Mouse (Mus musculus) embryonic facial prominence, embryonic 13.5 days (tissue): Measurements from ENCODE around the gene March1. TPM values are rescaled to one million over a fixed set of nuclear protein-coding genes. Genes with fewer than 3 reads are reported as not detected.

Experiments used
- ATAC-seq: fragments of 200-750 bp; cut with Nextera tagmentation; 2 replicates; pipeline ENCODE4 v1.8.0; 2017; ENCODE audit warnings: low read depth; ENCODE audit not compliant: insufficient number of reproducible peaks, insufficient read depth, low FRiP score, low TSS enrichment
- H3K27ac ChIP-seq: fragments of 300-500 bp; sonication (generic); 2 replicates; pipeline ENCODE4 v1.5.1; 2015; ENCODE audit warnings: moderate library complexity, mild to moderate bottlenecking, inconsistent platforms
- H3K27me3 ChIP-seq: fragments of 300-500 bp; sonication (generic); 2 replicates; pipeline ENCODE4 v1.6.1; 2015; ENCODE audit warnings: mild to moderate bottlenecking, inconsistent platforms
- H3K36me3 ChIP-seq: fragments of 300-500 bp; sonication (generic); 2 replicates; pipeline ENCODE4 v1.6.1; 2015; ENCODE audit warnings: mild to moderate bottlenecking, inconsistent platforms
- H3K4me1 ChIP-seq: fragments of 300-500 bp; sonication (generic); 2 replicates; pipeline ENCODE4 v1.6.1; 2015; ENCODE audit warnings: inconsistent platforms
- H3K4me2 ChIP-seq: fragments of 300-500 bp; sonication (generic); 2 replicates; pipeline ENCODE4 v1.6.1; 2015; ENCODE audit warnings: moderate library complexity, mild to moderate bottlenecking, inconsistent platforms
- H3K4me3 ChIP-seq: fragments of 300-500 bp; sonication (generic); 2 replicates; pipeline ENCODE4 v1.5.1; 2015; ENCODE audit warnings: mild to moderate bottlenecking, inconsistent platforms
- H3K9ac ChIP-seq: fragments of 300-500 bp; sonication (generic); 2 replicates; pipeline ENCODE4 v1.6.1; 2015; ENCODE audit warnings: mild to moderate bottlenecking, inconsistent platforms
- H3K9me3 ChIP-seq: fragments of 300-500 bp; sonication (generic); 2 replicates; pipeline ENCODE4 v1.6.1; 2016; ENCODE audit warnings: inconsistent platforms
- WGBS: fragments of 180-500 bp; shearing (Covaris S2); methylation state at CpG from one replicate; pipeline ENCODE4 v1.1.7; 2015; ENCODE audit warnings: mixed read lengths; 5-methylcytosine and 5-hydroxymethylcytosine counted together
- polyA plus RNA-seq: library from polyadenylated mRNA; unstranded; fragments of >200 nt; fragmentation: Nextera tagmentation; extraction: Ambion mirVana; gene quantifications from 2 replicates; pipeline ENCODE4 v1.2.1, GENCODE M21; 2015

The March1 gene
- polyA plus RNA-seq, 1 experiment from 2014 or later, result 0.34 TPM

DNA sequence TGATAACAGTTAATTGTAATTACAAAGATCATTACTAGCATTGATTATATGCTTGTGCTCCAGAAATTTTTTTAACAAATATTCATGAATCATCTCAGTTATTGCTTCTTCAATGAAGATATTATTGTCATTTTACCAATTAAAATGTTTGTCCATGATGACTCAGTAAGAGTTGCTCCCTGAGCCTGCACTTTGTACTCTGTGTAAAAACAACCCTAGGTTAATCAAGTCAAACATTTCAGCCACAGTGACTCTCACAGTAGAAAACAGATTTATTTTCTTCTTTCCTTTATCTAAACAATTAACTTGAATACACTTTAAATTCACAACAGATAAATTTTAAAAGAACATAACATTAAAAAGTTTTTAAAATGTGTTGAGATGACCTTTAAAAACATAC, 708.7 kb downstream of the March1 start:
- Histone ChIP-seq H3K9ac (no peak overlapping the region), H3K27ac (no peak overlapping the region)
- no peak for ATAC-seq

DNA sequence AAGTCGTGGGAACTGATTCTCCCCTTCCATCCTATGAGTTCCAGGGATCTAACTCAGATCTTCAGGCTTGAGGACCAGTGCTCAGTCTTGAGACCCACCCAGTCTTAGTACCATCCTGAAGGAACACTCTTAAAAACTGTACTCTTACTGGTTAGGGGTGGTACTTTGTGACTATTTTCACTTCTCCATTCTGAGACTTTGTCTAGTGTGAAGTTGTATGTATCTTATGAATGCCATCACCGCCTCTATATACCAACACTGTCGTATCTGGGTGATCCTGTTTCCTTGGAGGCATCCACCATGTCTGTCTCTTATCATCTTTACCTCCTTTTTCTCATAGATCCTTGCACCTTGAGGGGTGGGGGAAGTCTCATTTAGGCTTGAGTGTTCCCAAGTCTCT, 714.5 kb downstream of the March1 start:
- H3K9ac ChIP-seq, result no peak overlapping the region
- WGBS, result 82% methylated on average over 3 of the region's 3 CpGs
- H3K4me3 ChIP-seq, result no peak overlapping the region
- H3K27me3 ChIP-seq, result no peaks in the 10 kb centered on the region
- ATAC-seq, result no peak
- no peaks in the 10 kb centered on the region for H3K36me3 ChIP-seq
- no peak overlapping the region for H3K4me2 ChIP-seq
- H3K4me1 ChIP-seq, result no peaks in the 10 kb centered on the region
- no peak overlapping the region for H3K27ac ChIP-seq
- H3K9me3 ChIP-seq, result no peaks in the 10 kb centered on the region

More for the DNA sequence above, 708.7 kb downstream of the March1 start:
- no peaks in the 10 kb centered on the region for H3K4me1 ChIP-seq
- H3K9me3 ChIP-seq, result no peaks in the 10 kb centered on the region
- H3K36me3 ChIP-seq, result no peaks in the 10 kb centered on the region
- H3K4me3 ChIP-seq, result no peak overlapping the region
- H3K27me3 ChIP-seq, result no peaks in the 10 kb centered on the region
- H3K4me2 ChIP-seq, result no peak overlapping the region

GRCm38 (mm10) chr8:66334265-66334664, 716.6 kb downstream of the March1 start:
- Histone ChIP-seq H3K4me3 (no peak overlapping the region), H3K9ac (no peak overlapping the region), H3K9me3 (no peaks in the 10 kb centered on the region), H3K36me3 (no peaks in the 10 kb centered on the region), H3K27me3 (no peaks in the 10 kb centered on the region), H3K27ac (no peak overlapping the region), H3K4me1 (no peaks in the 10 kb centered on the region), H3K4me2 (no peak overlapping the region)
- 69% methylated on average over 3 of the region's 3 CpGs for WGBS
- ATAC-seq, result no peak

- no peaks in the 10 kb centered on the region for H3K9me3 ChIP-seq
- WGBS, result 72% methylated on average over 3 of the region's 3 CpGs
- no peaks in the 10 kb centered on the region for H3K27me3 ChIP-seq
- H3K4me2 ChIP-seq, result no peak overlapping the region
- no peak overlapping the region for H3K27ac ChIP-seq
- H3K4me1 ChIP-seq, result no peaks in the 10 kb centered on the region
- no peaks in the 10 kb centered on the region for H3K36me3 ChIP-seq
- H3K9ac ChIP-seq, result no peak overlapping the region
- H3K4me3 ChIP-seq, result no peak overlapping the region
- ATAC-seq, result no peak
Observed at GRCm38 (mm10) chr8:66339551-66339950, 721.9 kb downstream of the March1 start.

DNA sequence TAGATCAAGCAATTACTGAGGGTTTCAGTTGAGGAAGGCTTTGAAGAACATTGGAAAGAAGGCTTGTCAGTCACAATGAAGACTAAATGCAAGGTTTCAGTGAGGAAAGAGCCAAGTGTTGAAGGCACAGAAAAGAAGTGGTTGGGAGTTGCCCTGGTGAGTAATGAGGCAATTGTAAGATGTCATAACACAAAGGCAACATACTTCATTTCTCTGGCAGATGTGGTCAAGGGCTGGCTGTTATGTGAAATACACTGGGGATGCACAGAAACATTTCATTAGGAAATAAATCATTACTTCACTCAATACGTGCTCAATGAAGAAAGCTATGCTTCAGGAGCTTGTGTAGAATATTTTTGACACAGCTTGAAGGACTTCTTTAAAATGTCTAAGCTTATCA, 725.2 kb downstream of the March1 start:
- WGBS, result 88% methylated on average over 1 of the region's 1 CpGs
- Histone ChIP-seq H3K9ac (no peak overlapping the region), H3K4me1 (no peaks in the 10 kb centered on the region), H3K27me3 (no peaks in the 10 kb centered on the region), H3K36me3 (no peaks in the 10 kb centered on the region), H3K4me3 (no peak overlapping the region), H3K4me2 (no peak overlapping the region), H3K9me3 (no peaks in the 10 kb centered on the region), H3K27ac (no peak overlapping the region)
- ATAC-seq, result no peak

- no peak overlapping the region for H3K27ac ChIP-seq
- H3K36me3 ChIP-seq, result no peaks in the 10 kb centered on the region
- no peak overlapping the region for H3K4me2 ChIP-seq
- H3K4me3 ChIP-seq, result no peak overlapping the region
- H3K9me3 ChIP-seq, result no peaks in the 10 kb centered on the region
- H3K4me1 ChIP-seq, result no peaks in the 10 kb centered on the region
- no peaks in the 10 kb centered on the region for H3K27me3 ChIP-seq
- no peak for ATAC-seq
- 78% methylated on average over 5 of the region's 5 CpGs for WGBS
- H3K9ac ChIP-seq, result no peak overlapping the region
Observed at GRCm38 (mm10) chr8:66362882-66363801, 745.4 kb downstream of the March1 start.

DNA sequence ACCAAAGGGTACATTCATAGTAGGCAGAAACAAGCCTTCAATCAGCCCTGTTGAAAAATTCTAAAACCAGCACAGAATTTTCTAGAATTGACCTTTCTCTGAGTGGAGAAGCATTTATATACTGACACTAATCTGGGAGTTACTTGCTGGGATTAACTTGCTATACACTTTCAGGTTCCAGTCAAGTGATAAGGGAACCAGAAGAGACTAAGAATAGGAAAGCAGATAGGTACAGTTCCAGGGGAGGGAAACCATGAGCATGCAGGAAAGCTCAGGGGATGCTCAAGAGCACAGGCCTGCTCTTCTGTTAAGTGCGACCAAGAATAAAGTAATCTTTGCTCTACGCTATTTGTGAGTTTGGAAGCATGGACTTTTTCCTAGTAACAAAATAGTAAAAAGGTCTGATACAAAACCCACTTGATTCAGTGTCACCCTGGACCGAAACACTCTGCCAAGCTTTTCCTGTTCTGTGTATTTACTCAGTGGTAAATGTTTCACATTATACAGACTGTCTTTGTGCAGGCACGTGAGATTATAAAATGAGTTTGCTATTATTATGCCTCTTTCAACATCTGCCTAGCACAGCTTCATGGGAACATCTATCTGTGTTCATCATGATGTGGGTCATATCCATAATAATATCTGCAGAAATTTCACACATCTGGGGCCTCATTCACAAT, 766.1 kb downstream of the March1 start:
- no peak overlapping the region for H3K9ac ChIP-seq
- no peaks in the 10 kb centered on the region for H3K36me3 ChIP-seq
- H3K4me1 ChIP-seq, result no peaks in the 10 kb centered on the region
- no peak overlapping the region for H3K4me3 ChIP-seq
- no peak for ATAC-seq
- no peak overlapping the region for H3K27ac ChIP-seq
- WGBS, result 89% methylated on average over 4 of the region's 4 CpGs
- no peaks in the 10 kb centered on the region for H3K27me3 ChIP-seq
- no peaks in the 10 kb centered on the region for H3K9me3 ChIP-seq
- no peak overlapping the region for H3K4me2 ChIP-seq

GRCm38 (mm10) chr8:66386008-66386407, 768.3 kb downstream of the March1 start:
- Histone ChIP-seq H3K27ac (no peak overlapping the region), H3K27me3 (no peaks in the 10 kb centered on the region), H3K36me3 (no peaks in the 10 kb centered on the region), H3K4me3 (no peak overlapping the region), H3K4me1 (no peaks in the 10 kb centered on the region), H3K4me2 (no peak overlapping the region), H3K9ac (no peak overlapping the region), H3K9me3 (no peaks in the 10 kb centered on the region)
- no peak for ATAC-seq

DNA sequence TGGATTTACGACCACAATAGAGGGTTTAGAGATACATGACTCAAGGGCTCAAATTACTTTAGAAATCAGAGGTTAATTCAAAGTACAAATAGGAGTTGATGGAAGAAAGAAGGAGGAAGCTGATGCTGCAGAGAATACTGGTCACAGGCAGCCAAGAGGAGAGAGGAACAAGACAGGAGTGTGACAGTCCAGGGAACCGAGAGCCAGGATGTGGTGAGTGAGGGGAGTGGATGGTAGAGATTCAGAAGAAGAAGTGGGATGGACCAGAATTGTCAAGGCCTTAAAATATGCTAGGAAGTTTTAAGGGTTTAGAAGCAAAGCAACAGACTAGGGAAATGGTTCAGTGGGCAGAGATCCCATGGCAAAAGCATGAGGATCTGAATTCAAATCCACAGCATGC, 771.0 kb downstream of the March1 start:
- WGBS, result 65% methylated on average over 2 of the region's 2 CpGs
- no peaks in the 10 kb centered on the region for H3K9me3 ChIP-seq
- H3K9ac ChIP-seq, result no peak overlapping the region
- no peaks in the 10 kb centered on the region for H3K36me3 ChIP-seq
- no peak overlapping the region for H3K27ac ChIP-seq
- H3K27me3 ChIP-seq, result no peaks in the 10 kb centered on the region
- no peaks in the 10 kb centered on the region for H3K4me1 ChIP-seq
- no peak for ATAC-seq
- H3K4me3 ChIP-seq, result no peak overlapping the region
- H3K4me2 ChIP-seq, result no peak overlapping the region

GRCm38 (mm10) chr8:66391554-66391953, 773.9 kb downstream of the March1 start:
- no peaks in the 10 kb centered on the region for H3K27me3 ChIP-seq
- no peak overlapping the region for H3K4me3 ChIP-seq
- no peaks in the 10 kb centered on the region for H3K36me3 ChIP-seq
- WGBS, result 84% methylated on average over 5 of the region's 5 CpGs
- H3K4me1 ChIP-seq, result no peaks in the 10 kb centered on the region
- no peaks in the 10 kb centered on the region for H3K9me3 ChIP-seq
- ATAC-seq, result no peak
- H3K9ac ChIP-seq, result no peak overlapping the region
- H3K4me2 ChIP-seq, result no peak overlapping the region
- H3K27ac ChIP-seq, result no peak overlapping the region

DNA sequence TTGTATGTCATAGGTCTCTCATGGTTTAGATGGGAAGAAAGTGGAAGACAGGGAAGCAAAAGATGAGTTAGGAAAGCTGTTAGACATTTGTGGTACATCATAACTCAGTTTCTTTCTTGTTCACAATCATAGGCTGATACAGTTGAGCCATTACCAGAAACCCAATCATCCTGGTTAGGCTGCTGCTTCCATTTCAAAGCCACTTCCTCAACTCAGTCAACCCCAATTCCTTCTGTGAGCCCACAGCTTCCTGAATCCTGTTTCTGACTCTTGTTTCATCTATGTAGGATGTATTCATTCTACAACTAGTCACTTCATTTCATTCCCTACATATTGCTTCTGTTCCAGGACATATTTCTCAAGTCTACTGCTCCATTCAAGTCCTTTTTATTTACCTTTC, 775.2 kb downstream of the March1 start:
- no peaks in the 10 kb centered on the region for H3K4me1 ChIP-seq
- H3K4me2 ChIP-seq, result no peak overlapping the region
- no peaks in the 10 kb centered on the region for H3K27me3 ChIP-seq
- H3K9me3 ChIP-seq, result no peaks in the 10 kb centered on the region
- no peak overlapping the region for H3K4me3 ChIP-seq
- H3K27ac ChIP-seq, result no peak overlapping the region
- H3K9ac ChIP-seq, result no peak overlapping the region
- H3K36me3 ChIP-seq, result no peaks in the 10 kb centered on the region
- no peak for ATAC-seq

GRCm38 (mm10) chr8:66394148-66394547, 776.4 kb downstream of the March1 start:
- ATAC-seq, result no peak
- Histone ChIP-seq H3K4me3 (no peak overlapping the region), H3K4me1 (no peaks in the 10 kb centered on the region), H3K36me3 (no peaks in the 10 kb centered on the region), H3K27me3 (no peaks in the 10 kb centered on the region), H3K27ac (no peak overlapping the region), H3K9me3 (no peaks in the 10 kb centered on the region), H3K9ac (no peak overlapping the region), H3K4me2 (no peak overlapping the region)
- 76% methylated on average over 3 of the region's 3 CpGs for WGBS
